Mouse (Mus musculus) neutrophil, adult 5-6 weeks (primary cell): Measurements from ENCODE around the gene Chmp4b. TPM values are rescaled to one million over a fixed set of nuclear protein-coding genes. Genes with fewer than 3 reads are reported as not detected.

Experiments
- ATAC-seq: fragments of 151-379, 151-347 bp; 2 replicates; pipeline ENCODE4 v1.8.0; 2017; ENCODE audit warnings: mild to moderate bottlenecking, moderate TSS enrichment; ENCODE audit not compliant: insufficient number of reproducible peaks, poor library complexity, low FRiP score, severe bottlenecking; ENCODE audit errors: extremely low read depth
- total RNA-seq: library from RNA; stranded (forward); fragments of 200-1000 nt; gene quantifications from 2 replicates; pipeline ENCODE4 v1.2.3, GENCODE M21; 2017

Gene Chmp4b
- total RNA-seq, 1 experiment from 2014 or later, result 159 TPM

- ATAC-seq, result no peak
Observed at GRCm38 (mm10) chr2:154742911-154743819, 91.7 kb downstream of the Chmp4b start.

DNA sequence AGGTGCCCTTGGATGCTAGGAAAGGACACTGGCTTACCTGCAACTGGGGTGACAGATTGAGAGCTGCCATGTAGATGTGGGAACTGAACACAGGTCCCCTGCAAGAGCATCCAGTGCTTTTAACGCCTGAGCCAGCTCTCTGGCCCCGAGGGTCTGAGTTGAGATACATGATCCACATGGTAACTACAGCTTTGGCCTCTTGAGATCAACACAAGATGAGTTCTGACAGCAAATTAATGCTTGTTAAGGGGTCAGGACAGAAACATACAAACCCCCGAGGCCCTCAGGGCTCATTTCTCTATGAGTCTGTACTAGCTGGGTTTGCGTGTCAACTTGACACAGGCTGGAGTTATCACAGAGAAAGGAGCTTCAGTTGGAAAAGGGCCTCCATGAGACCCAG, 92.4 kb downstream of the Chmp4b start:
- no peak for ATAC-seq

Other genes starting within 250 kb of the Chmp4b start
- gene Snta1, start 243.6 kb upstream of the Chmp4b start, total RNA-seq, result 0.86 and 2.4 TPM in 2 replicates
- gene Cbfa2t2, start 215.2 kb upstream of the Chmp4b start, total RNA-seq, result 23.9 and 24.7 TPM in 2 replicates
- 1.2 TPM in 1 of 2 replicates, not detected in the other for gene 1700003F12Rik, start 104.6 kb upstream of the Chmp4b start, total RNA-seq
- 0.25 TPM in 1 of 2 replicates, not detected in the other for gene Actl10, start 99.9 kb upstream of the Chmp4b start, total RNA-seq
- gene Necab3, start 92.8 kb upstream of the Chmp4b start, total RNA-seq, result not detected in 2 replicates
- gene E2f1, start 81.8 kb upstream of the Chmp4b start, total RNA-seq, result 0.98 and 1.5 TPM in 2 replicates
- 7.4 and 10.9 TPM in 2 replicates for gene Pxmp4, start 48.0 kb upstream of the Chmp4b start, total RNA-seq
- 3.3 and 4.3 TPM in 2 replicates for gene Zfp341, start 38.4 kb upstream of the Chmp4b start, total RNA-seq
- 4.8 and 5.4 TPM in 2 replicates for gene 4930519P11Rik, start 38.3 kb upstream of the Chmp4b start, total RNA-seq
- not detected in 2 replicates for gene Gm14214, start 118.3 kb downstream of the Chmp4b start, total RNA-seq
- 106 and 108 TPM in 2 replicates for gene Raly, start 139.4 kb downstream of the Chmp4b start, total RNA-seq
- gene a, start 139.7 kb downstream of the Chmp4b start, total RNA-seq, result not detected in 2 replicates
- 71.1 and 75.9 TPM in 2 replicates for gene Eif2s2, start 241.2 kb downstream of the Chmp4b start, total RNA-seq